Mouse (Mus musculus): ENCODE data around the gene Tial1. TPM values are rescaled to one million over a fixed set of nuclear protein-coding genes. Genes with fewer than 3 reads are reported as not detected.

Gene Tial1
- total and polyA plus RNA-seq, 2 experiments from 2014 or later: 10.8 to 59.5 TPM

DNA sequence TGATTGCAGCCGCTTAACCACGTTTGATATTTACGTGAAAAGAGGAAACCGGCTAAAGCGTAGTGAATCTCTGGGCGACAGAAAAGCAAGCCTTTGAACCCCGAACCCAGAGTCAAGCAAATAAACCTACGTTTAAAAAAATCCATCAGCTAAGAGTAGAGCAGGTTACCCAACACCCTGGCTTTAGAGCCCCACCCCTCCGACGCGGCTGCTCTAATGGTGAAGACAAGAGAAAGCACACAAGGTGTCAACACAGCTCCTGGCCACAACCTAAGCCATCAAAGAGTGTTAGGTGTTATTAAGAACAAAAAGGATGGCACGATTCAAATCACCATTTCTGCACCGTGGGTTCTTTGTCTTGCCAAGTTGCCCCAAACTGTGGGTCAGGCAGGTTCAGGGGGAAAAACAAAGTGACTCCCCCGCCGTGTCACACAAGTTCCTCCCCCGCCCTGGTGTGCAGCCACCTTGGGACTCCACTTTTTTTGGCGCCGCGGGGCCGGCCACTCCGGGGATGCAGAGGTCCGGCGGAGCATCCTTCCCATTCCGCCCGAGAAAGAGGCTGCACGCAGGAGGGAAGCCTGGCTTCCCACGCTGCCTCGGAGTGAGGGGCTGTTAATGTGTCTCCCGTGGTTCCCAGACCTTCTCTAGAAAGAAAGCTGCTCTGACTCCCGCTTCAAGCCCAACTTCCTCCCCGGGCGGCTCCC, 44.1 kb downstream of the Tial1 start:
- DNase-seq (ENCODE audit: low spot score) (no peak), ATAC-seq (ENCODE audit: insufficient read depth, low read depth) (0 out of 2 replicates have a peak, but pooled peaks have one; percentile 7)
- no peaks in the 10 kb centered on the region for H3K36me3 ChIP-seq (replicated peaks; ENCODE audit: control insufficient read depth, insufficient read depth, low read length)
- TF ChIP-seq CTCF (IDR thresholded peaks at IDR 0.05; ENCODE audit: low read depth) (no peak), EP300 (IDR thresholded peaks at IDR 0.05; ENCODE audit: low read depth) (no peak)
- H3K9ac ChIP-seq (replicated peaks; ENCODE audit: low read depth, low read length): peak overlapping the region; percentile 68; the same call in 1 of the 2 replicates
- H3K27ac ChIP-seq (ENCODE audit: low read depth): no peak overlapping the region
- no peaks in the 10 kb centered on the region for H3K9me3 ChIP-seq (replicated peaks; ENCODE audit: control insufficient read depth, low read length)
- peak overlapping the region; percentile 86 for H3K4me3 ChIP-seq (ENCODE audit: low read depth, low read length)
- WGBS: 4% methylated on average over 32 of the region's 32 CpGs
- H3K4me1 ChIP-seq (ENCODE audit: control insufficient read depth, insufficient read depth): peaks cover 13% of the 10 kb centered on the region; the same call in 1 of the 2 replicates
- peaks cover 62% of the 10 kb centered on the region for H3K27me3 ChIP-seq (ENCODE audit: control insufficient read depth, insufficient read depth, low read length)
- peak overlapping the region; percentile 100 for H3K4me2 ChIP-seq (ENCODE audit: low read depth, low read length)

DNA sequence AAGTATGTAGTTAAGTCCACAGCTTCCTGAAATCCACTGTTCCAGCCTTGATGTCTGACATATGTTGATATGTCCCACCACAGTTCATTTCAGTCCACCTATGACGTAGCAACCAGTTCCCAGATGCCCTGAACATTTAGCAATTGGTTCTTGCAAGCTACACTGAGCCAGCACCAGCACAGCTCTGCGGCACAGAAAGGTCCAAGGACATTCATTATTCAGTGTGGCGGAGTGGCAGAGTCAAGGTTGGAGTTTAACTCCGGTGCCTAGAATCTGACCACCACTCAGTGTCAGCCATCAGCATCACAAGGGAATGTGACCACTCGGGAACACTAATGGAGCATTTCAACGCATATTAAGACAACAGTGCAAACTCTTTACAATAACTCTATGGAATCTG, 44.9 kb downstream of the Tial1 start:
- TF ChIP-seq EP300 (IDR thresholded peaks at IDR 0.05; ENCODE audit: low read depth): no peak
- DNase-seq (ENCODE audit: low spot score) (no peak), ATAC-seq (ENCODE audit: insufficient read depth, low read depth) (no peak)
- H3K27ac ChIP-seq (ENCODE audit: low read depth): no peak overlapping the region
- 79% methylated on average over 6 of the region's 6 CpGs for WGBS
- peaks cover 62% of the 10 kb centered on the region for H3K27me3 ChIP-seq (ENCODE audit: control insufficient read depth, insufficient read depth, low read length)
- H3K9me3 ChIP-seq (replicated peaks; ENCODE audit: control insufficient read depth, low read length): no peaks in the 10 kb centered on the region
- H3K9ac ChIP-seq (replicated peaks; ENCODE audit: low read depth, low read length): no peak overlapping the region
- no peaks in the 10 kb centered on the region for H3K36me3 ChIP-seq (replicated peaks; ENCODE audit: control insufficient read depth, insufficient read depth, low read length)
- H3K4me3 ChIP-seq (ENCODE audit: low read depth, low read length): no peak overlapping the region
- no peak overlapping the region for H3K4me2 ChIP-seq (ENCODE audit: low read depth, low read length)
- H3K4me1 ChIP-seq (ENCODE audit: control insufficient read depth, insufficient read depth): peaks cover 13% of the 10 kb centered on the region; the same call in 1 of the 2 replicates

DNA sequence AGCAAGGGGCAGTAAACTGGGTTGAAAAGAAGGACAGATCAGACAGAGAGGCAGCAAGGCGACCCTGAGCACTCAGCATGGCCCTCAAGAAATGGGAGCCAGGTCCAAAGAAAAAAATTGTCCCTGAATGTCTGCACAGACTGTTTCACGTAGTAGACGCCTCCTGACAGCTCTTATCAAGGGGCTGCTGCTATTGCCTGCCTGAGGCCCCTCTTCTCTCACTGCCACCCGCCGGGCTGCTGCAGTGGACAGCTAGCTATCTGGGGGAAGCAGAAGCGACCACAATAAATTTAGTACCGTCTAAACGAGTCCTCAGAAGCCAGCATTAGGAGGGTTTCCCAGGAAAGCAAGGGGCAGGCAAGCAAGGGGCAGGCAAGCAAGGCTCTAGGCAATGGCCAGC, 47.1 kb downstream of the Tial1 start:
- no peak overlapping the region for H3K4me2 ChIP-seq (ENCODE audit: low read depth, low read length)

GRCm38 (mm10) chr7:128412071-128412833, 49.3 kb downstream of the Tial1 start:
- TF ChIP-seq EP300 (IDR thresholded peaks at IDR 0.05; ENCODE audit: low read depth): no peak
- no peak for TF ChIP-seq CTCF (IDR thresholded peaks at IDR 0.05; ENCODE audit: low read depth)
- no peaks in the 10 kb centered on the region for H3K9me3 ChIP-seq (replicated peaks; ENCODE audit: control insufficient read depth, low read length)
- no peak overlapping the region for H3K4me2 ChIP-seq (ENCODE audit: low read depth, low read length)
- DNase-seq (ENCODE audit: low spot score) (no peak), ATAC-seq (ENCODE audit: insufficient read depth, low read depth) (no peak)
- WGBS: 59% methylated on average over 10 of the region's 10 CpGs
- H3K27ac ChIP-seq (ENCODE audit: low read depth): no peak overlapping the region
- no peaks in the 10 kb centered on the region for H3K36me3 ChIP-seq (replicated peaks; ENCODE audit: control insufficient read depth, insufficient read depth, low read length)
- no peak overlapping the region for H3K9ac ChIP-seq (replicated peaks; ENCODE audit: low read depth, low read length)
- H3K27me3 ChIP-seq (ENCODE audit: control insufficient read depth, insufficient read depth, low read length): peaks cover 25% of the 10 kb centered on the region
- peaks cover 8% of the 10 kb centered on the region; the same call in 1 of the 2 replicates for H3K4me1 ChIP-seq (ENCODE audit: control insufficient read depth, insufficient read depth)
- H3K4me3 ChIP-seq (ENCODE audit: low read depth, low read length): no peak overlapping the region

More for the DNA sequence above, 47.1 kb downstream of the Tial1 start:
- Histone ChIP-seq H3K27ac (ENCODE audit: low read depth) (no peak overlapping the region), H3K9me3 (replicated peaks; ENCODE audit: control insufficient read depth, low read length) (no peaks in the 10 kb centered on the region), H3K27me3 (ENCODE audit: control insufficient read depth, insufficient read depth, low read length) (peaks cover 44% of the 10 kb centered on the region), H3K4me1 (ENCODE audit: control insufficient read depth, insufficient read depth) (peaks cover 13% of the 10 kb centered on the region; the same call in 1 of the 2 replicates), H3K36me3 (replicated peaks; ENCODE audit: control insufficient read depth, insufficient read depth, low read length) (no peaks in the 10 kb centered on the region), H3K9ac (replicated peaks; ENCODE audit: low read depth, low read length) (no peak overlapping the region), H3K4me3 (ENCODE audit: low read depth, low read length) (no peak overlapping the region)
- no peak for ATAC-seq (ENCODE audit: insufficient read depth, low read depth)
- 21% methylated on average over 8 of the region's 8 CpGs for WGBS
- TF ChIP-seq EP300 (IDR thresholded peaks at IDR 0.05; ENCODE audit: low read depth): no peak
- TF ChIP-seq CTCF (IDR thresholded peaks at IDR 0.05; ENCODE audit: low read depth): no peak
- no peak for DNase-seq (ENCODE audit: low spot score)

GRCm38 (mm10) chr7:128410708-128411413, 50.7 kb downstream of the Tial1 start:
- no peak for DNase-seq (ENCODE audit: low spot score)
- ATAC-seq (ENCODE audit: insufficient read depth, low read depth): no peak
- H3K27ac ChIP-seq (ENCODE audit: low read depth): no peak overlapping the region
- H3K9me3 ChIP-seq (replicated peaks; ENCODE audit: control insufficient read depth, low read length): no peaks in the 10 kb centered on the region
- no peak overlapping the region for H3K9ac ChIP-seq (replicated peaks; ENCODE audit: low read depth, low read length)
- H3K4me3 ChIP-seq (ENCODE audit: low read depth, low read length): no peak overlapping the region
- H3K27me3 ChIP-seq (ENCODE audit: control insufficient read depth, insufficient read depth, low read length): peaks cover 11% of the 10 kb centered on the region
- peaks cover 6% of the 10 kb centered on the region; the same call in 1 of the 2 replicates for H3K4me1 ChIP-seq (ENCODE audit: control insufficient read depth, insufficient read depth)
- no peaks in the 10 kb centered on the region for H3K36me3 ChIP-seq (replicated peaks; ENCODE audit: control insufficient read depth, insufficient read depth, low read length)
- H3K4me2 ChIP-seq (ENCODE audit: low read depth, low read length): no peak overlapping the region
- WGBS: 76% methylated on average over 11 of the region's 11 CpGs
- TF ChIP-seq EP300 (IDR thresholded peaks at IDR 0.05; ENCODE audit: low read depth) (no peak), CTCF (IDR thresholded peaks at IDR 0.05; ENCODE audit: low read depth) (no peak)
